Mouse (Mus musculus): ENCODE results near the gene Crlf1. TPM values are rescaled to one million over a fixed set of nuclear protein-coding genes. Genes with fewer than 3 reads are reported as not detected.

The Crlf1 gene
- polyA plus RNA-seq (2016; fragmentation: Nextera tagmentation; extraction: Ambion mirVana) = 1.8 and 3.2 TPM in 2 replicates

DNA sequence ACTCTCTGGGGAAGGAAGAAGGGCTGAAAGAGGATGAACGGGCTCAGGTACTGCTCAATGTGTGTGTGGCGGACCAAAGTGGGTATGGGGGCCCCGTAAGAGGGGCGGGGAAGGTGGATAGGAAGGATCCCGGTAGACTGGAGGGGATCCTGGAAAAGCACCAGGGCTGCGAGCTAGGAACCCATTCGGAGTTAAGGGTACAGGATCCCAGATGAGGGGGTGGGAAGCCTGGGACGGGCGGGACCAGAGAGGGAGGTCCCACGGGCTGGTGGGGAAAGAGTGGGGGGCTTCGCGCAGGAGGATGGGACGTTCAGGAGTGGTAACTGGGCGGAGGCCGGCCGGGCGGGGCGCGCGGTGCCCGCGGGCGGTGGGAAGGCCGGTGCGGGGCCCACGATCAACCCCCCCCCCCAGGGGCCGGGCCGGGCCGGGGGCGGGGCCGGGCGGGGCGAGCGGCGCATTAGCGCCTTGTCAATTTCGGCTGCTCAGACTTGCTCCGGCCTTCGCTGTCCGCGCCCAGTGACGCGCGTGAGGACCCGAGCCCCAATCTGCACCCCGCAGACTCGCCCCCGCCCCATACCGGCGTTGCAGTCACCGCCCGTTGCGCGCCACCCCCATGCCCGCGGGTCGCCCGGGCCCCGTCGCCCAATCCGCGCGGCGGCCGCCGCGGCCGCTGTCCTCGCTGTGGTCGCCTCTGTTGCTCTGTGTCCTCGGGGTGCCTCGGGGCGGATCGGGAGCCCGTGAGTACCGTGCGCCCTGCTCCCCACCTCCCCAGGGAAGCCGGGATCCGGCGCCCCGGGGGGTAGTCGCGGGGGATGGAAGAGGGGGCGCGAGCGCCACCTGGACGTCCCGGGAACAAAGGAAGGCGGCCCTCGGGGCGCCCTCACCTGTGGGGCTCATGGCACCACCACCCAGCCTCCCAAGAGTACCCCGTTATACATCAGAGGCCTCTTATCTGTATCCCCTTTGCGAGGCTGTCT, at the start of gene Crlf1:
Gene Crlf1, plus strand, starts transcription at position 495 of the 977 bp plus-strand sequence.
- H3K4me1 ChIP-seq = peaks cover 72% of the 10 kb centered on the region
- no peaks in the 10 kb centered on the region for H3K36me3 ChIP-seq
- H3K4me3 ChIP-seq = peak within 1 kb of the TSS; percentile 60
- no peaks in the 10 kb centered on the region for H3K9me3 ChIP-seq
- under 1% methylated on average over 82 of the region's 93 CpGs for WGBS
- no peak for DNase-seq (ENCODE audit: low spot score)
- H3K27me3 ChIP-seq (ENCODE audit: insufficient read depth, poor library complexity, severe bottlenecking) = peaks cover 100% of the 10 kb centered on the region
- H3K27ac ChIP-seq = peak within 1 kb of the TSS; percentile 62; the same call in 1 of the 2 replicates

DNA sequence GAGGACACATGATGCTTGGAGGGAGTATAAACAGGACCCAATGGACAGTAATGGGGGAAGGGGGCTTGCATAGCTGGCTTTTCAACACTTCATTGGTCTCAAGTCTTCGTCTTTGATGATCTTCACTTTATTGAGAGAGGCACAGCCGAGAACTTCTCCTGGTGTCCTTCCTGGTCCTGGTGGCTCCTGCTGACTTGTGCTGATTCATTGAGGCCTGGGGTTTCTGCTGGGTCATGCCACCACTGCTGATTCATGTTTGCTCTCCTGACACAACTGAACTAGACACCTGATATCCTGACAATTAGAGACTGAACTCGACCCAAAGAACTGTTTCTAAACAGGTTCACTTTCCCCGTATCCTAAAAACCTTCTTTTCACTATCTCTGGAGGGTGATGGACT, 49.6 kb upstream of the Crlf1 start:
- DNase-seq (ENCODE audit: low spot score) = no peak
- 72% methylated on average over 4 of the region's 4 CpGs for WGBS
- no peak overlapping the region for H3K4me3 ChIP-seq
- H3K36me3 ChIP-seq = no peaks in the 10 kb centered on the region
- no peaks in the 10 kb centered on the region for H3K9me3 ChIP-seq
- peaks cover 18% of the 10 kb centered on the region; the same call in 1 of the 2 replicates for H3K27me3 ChIP-seq (ENCODE audit: insufficient read depth, poor library complexity, severe bottlenecking)
- H3K4me1 ChIP-seq = peaks cover 26% of the 10 kb centered on the region
- no peak overlapping the region for H3K27ac ChIP-seq

DNA sequence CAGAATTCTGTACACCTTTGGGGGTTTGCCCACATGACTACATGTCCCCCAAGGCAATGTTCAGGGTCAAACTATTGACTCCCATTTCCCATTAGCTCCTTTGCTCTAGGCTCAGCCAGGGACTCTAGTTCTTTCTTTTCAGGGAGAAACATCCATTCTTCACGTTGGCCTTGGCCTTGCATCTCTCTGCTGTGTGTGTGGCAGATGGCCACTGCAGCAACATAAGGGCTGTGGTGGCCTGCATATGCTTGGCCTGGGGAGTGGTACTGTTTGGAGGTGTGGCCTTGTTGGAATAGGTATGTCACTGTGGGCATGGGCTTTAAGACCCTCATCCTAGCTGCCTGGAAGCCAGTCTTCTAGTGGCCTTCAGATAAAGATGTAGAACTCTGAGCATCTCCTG, 47.0 kb upstream of the Crlf1 start:
- WGBS = 66% methylated on average over 1 of the region's 1 CpGs
- Histone ChIP-seq H3K4me1 (peaks cover 21% of the 10 kb centered on the region), H3K27me3 (ENCODE audit: insufficient read depth, poor library complexity, severe bottlenecking) (peaks cover 34% of the 10 kb centered on the region), H3K27ac (no peak overlapping the region), H3K36me3 (peaks cover 8% of the 10 kb centered on the region; the same call in 1 of the 2 replicates), H3K9me3 (no peaks in the 10 kb centered on the region), H3K4me3 (no peak overlapping the region)
- DNase-seq (ENCODE audit: low spot score) = no peak

DNA sequence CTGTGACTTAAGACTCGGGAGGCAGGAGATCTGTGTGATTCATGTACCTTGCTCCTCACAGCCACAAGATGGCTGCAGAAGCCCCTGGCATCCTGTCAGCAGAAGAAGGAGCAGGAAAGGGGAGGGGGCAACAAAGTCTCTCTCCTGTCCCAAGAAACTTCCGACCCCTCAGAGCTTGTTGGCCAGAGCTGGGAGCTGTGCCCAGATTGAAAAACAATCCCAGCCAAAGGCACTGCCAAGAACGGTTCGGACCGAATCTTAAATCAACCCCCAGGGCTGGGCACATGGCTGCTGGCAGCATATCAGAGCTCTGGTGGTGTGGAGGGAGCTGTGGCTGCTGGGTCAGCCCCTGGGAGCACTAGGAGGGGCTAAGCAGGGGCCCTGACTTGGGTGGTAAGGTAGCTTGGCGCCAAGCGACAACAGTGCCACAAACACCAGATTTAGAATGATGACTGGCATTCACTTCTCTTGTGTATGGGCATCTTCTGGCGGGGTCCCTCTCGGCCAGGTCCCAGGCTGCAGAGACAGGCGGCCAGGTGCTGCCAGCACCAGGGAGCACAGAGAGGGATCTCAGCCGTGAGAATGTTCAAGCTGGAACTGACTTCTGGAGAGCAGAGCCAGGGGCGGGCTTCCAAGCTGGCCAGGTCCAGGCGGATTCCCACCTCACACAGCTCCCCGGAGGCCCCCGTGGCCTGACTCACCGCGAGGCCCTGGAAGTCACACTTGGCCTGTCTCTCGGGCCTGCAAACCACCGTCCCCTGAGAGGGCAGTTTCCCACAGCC, 45.1 kb upstream of the Crlf1 start:
- H3K4me1 ChIP-seq = peaks cover 34% of the 10 kb centered on the region
- peaks cover 51% of the 10 kb centered on the region for H3K27me3 ChIP-seq (ENCODE audit: insufficient read depth, poor library complexity, severe bottlenecking)
- no peak for DNase-seq (ENCODE audit: low spot score)
- no peak overlapping the region for H3K4me3 ChIP-seq
- H3K36me3 ChIP-seq = peaks cover 24% of the 10 kb centered on the region
- 66% methylated on average over 19 of the region's 19 CpGs for WGBS
- H3K9me3 ChIP-seq = no peaks in the 10 kb centered on the region
- H3K27ac ChIP-seq = 0 out of 2 replicates have a peak overlapping the region, but pooled peaks have one; percentile 31

DNA sequence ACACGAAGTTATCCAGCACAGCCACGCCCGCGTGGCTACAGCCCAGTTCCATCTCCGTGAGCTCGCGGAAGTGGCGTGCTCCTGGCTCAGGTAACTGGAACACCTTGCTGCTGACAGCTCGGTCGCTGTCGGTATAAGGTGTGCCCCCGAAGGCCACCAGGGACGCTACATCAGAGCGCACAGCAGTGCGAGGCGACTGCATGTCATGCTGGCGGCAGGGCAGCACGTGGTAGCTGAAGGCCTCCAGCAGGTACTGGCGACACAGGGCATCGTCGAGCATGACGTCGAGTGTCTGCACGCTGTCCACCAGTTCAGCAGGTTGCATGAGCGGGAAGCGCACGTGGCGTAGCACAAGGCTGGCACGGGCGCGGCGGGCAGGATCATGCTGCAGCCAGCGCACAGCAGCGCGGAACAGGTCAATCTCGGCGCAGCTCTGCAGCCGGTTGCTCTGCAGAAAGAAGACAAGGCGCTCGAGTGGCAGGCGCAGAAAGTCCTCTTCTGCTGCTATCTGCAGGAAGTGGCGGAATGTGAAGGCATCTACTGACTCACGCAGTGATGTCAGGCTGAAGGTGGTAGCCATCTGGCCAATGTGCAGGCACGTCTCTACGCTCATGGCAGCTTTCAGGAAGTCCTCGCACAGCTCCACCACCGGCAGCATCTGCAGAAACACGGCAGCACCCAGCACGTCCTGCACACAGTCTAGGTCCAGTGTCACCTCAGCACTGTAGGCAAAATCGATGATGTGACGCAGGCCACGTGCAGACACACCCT, 40.6 kb upstream of the Crlf1 start:
- Histone ChIP-seq H3K27me3 (ENCODE audit: insufficient read depth, poor library complexity, severe bottlenecking) (peaks cover 42% of the 10 kb centered on the region), H3K4me3 (0 out of 2 replicates have a peak overlapping the region, but pooled peaks have one; percentile 22), H3K36me3 (peaks cover 24% of the 10 kb centered on the region), H3K9me3 (no peaks in the 10 kb centered on the region), H3K4me1 (peaks cover 68% of the 10 kb centered on the region), H3K27ac (peak overlapping the region; percentile 87)
- DNase-seq (ENCODE audit: low spot score) = no peak
- WGBS = 37% methylated on average over 52 of the region's 52 CpGs

DNA sequence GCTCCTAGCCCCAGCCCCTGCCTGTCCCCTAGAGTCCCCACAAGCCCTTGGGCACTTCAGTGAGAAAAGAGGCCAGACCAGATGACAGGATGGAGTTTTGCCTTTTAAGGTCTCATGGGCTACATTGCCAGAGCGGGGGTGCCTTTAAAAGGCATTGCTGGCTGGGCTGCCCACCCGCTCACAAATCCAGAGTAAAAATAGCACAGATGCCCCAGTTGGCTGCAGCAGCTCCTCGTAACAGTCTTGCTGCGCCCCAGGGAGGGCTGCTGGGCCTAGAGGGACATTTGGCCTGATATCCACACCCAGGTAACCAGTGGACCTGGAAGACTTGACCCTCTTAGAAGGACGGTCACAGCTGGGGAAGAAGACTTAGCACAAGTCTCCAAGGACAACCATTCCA, 39.1 kb upstream of the Crlf1 start:
- peak overlapping the region; percentile 87 for H3K27ac ChIP-seq
- H3K9me3 ChIP-seq = no peaks in the 10 kb centered on the region
- no peak for DNase-seq (ENCODE audit: low spot score)
- H3K27me3 ChIP-seq (ENCODE audit: insufficient read depth, poor library complexity, severe bottlenecking) = peaks cover 33% of the 10 kb centered on the region
- peaks cover 67% of the 10 kb centered on the region for H3K4me1 ChIP-seq
- 55% methylated on average over 5 of the region's 5 CpGs for WGBS
- H3K36me3 ChIP-seq = peaks cover 24% of the 10 kb centered on the region
- peak overlapping the region; percentile 13; the same call in 1 of the 2 replicates for H3K4me3 ChIP-seq

DNA sequence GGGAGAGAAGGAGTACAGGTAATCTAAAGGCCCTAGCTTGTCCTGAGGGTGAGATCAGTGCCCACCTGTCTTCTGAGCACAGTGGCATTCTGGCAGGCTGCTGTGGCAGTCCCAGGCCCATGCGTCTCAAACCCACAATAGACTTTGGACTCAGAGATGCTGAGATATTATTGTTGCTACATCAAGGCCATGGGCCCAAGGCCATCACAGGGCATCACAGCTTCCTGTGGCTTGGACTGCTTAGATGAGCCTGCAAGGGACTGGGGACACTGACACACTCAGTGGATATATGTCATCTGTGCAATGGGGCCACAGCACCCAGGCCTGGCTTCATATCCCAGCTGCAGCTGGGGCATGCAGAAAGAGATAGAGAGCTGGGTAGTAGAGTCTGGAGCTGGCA, 36.0 kb upstream of the Crlf1 start:
- peak overlapping the region; percentile 30 for H3K27ac ChIP-seq
- peaks cover 8% of the 10 kb centered on the region for H3K27me3 ChIP-seq (ENCODE audit: insufficient read depth, poor library complexity, severe bottlenecking)
- H3K36me3 ChIP-seq = peaks cover 6% of the 10 kb centered on the region
- no peak overlapping the region for H3K4me3 ChIP-seq
- no peak for DNase-seq (ENCODE audit: low spot score)
- WGBS = 81% methylated on average over 1 of the region's 1 CpGs
- H3K9me3 ChIP-seq = no peaks in the 10 kb centered on the region
- H3K4me1 ChIP-seq = peaks cover 71% of the 10 kb centered on the region

DNA sequence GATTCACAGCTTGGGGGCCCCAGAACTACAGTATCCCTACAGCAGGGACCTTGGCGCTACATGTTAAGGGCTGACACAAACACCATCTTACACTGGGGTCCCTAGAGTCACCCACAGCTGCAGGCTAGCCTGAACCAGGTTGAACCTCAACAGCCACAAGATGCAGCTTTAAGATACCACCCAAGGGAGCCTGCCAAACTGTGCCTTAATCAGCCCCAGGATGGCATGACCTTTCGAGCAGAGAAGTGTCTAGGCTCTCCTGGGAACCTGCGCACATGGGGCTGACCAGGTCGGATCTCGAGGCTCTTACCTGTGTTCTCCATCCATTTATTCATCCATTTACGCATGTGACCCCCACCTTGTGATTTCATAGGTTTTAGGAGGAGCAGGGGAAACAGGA, 35.1 kb upstream of the Crlf1 start:
- 87% methylated on average over 6 of the region's 6 CpGs for WGBS
- peaks cover 64% of the 10 kb centered on the region for H3K4me1 ChIP-seq

DNA sequence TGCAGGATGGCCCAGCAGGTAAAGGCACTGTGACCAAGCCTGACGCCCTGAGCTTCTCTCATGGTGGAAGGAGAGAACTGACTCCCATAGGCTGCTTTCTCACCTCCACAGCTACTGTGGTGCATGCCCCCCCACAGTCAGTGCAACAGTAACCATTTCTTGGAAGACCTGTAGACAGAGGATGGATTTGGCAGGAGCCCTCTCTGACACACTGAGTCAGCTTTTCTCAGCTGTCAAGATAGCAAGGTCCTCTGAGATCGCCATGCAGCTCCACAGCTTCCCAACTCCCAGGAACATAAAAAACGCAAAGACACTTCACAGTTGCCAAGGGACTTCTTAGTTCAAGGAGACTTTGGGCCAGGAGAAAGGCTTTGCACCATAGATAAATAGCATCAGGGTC, 34.5 kb upstream of the Crlf1 start:
- Histone ChIP-seq H3K27me3 (ENCODE audit: insufficient read depth, poor library complexity, severe bottlenecking) (no peaks in the 10 kb centered on the region), H3K4me1 (peaks cover 61% of the 10 kb centered on the region), H3K4me3 (no peak overlapping the region), H3K27ac (0 out of 2 replicates have a peak overlapping the region, but pooled peaks have one; percentile 5), H3K9me3 (no peaks in the 10 kb centered on the region), H3K36me3 (no peaks in the 10 kb centered on the region)
- DNase-seq (ENCODE audit: low spot score) = no peak
- WGBS = 64% methylated on average over 3 of the region's 3 CpGs

More for the DNA sequence above, 35.1 kb upstream of the Crlf1 start:
- Histone ChIP-seq H3K9me3 (no peaks in the 10 kb centered on the region), H3K4me3 (no peak overlapping the region), H3K36me3 (no peaks in the 10 kb centered on the region), H3K27me3 (ENCODE audit: insufficient read depth, poor library complexity, severe bottlenecking) (no peaks in the 10 kb centered on the region), H3K27ac (0 out of 2 replicates have a peak overlapping the region, but pooled peaks have one; percentile 5)
- no peak for DNase-seq (ENCODE audit: low spot score)

DNA sequence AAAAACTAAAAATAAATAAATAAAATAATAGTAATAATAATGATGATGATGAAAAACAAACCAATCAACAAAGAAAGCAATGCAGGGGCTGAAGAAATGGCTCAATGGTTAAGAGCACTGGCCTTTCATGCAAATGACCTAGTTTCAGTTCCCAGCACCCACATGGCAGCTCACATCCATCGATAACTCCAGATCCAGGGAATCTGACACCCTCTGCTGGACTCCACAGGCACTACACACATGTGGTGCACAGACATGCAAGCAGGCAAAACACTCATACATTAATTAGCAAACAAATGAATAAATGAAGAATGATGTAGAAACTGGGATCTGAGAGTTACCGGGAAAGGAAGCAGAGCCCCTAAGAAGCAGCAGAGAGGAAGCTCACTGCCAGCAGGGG, 33.3 kb upstream of the Crlf1 start:
- H3K4me3 ChIP-seq = no peak overlapping the region
- H3K9me3 ChIP-seq = no peaks in the 10 kb centered on the region
- no peak for DNase-seq (ENCODE audit: low spot score)
- H3K36me3 ChIP-seq = no peaks in the 10 kb centered on the region
- 92% methylated on average over 2 of the region's 2 CpGs for WGBS
- H3K4me1 ChIP-seq = peaks cover 58% of the 10 kb centered on the region
- no peak overlapping the region for H3K27ac ChIP-seq
- H3K27me3 ChIP-seq (ENCODE audit: insufficient read depth, poor library complexity, severe bottlenecking) = no peaks in the 10 kb centered on the region

DNA sequence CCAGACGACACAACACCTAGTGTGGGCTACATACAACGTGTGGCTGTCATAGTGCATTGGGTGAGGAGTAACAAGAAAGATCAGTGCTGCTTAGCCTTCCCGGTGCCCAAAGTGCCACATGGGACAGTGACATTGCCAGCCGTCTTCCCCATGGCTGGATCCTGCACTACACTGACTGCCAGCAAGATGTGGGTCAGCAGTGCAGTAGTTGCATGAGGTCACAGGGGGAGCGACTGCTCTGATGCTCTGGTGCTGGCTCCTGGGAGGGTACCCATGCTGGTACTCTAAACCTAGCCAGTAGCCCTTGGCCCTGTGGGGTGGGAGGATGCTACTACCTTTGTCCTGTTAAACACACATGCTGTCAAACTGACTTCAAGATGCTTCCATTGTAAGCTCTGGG, 32.8 kb upstream of the Crlf1 start:
- 88% methylated on average over 5 of the region's 5 CpGs for WGBS
- Histone ChIP-seq H3K36me3 (no peaks in the 10 kb centered on the region), H3K27me3 (ENCODE audit: insufficient read depth, poor library complexity, severe bottlenecking) (no peaks in the 10 kb centered on the region), H3K27ac (peak overlapping the region; percentile 50; the same call in 1 of the 2 replicates), H3K9me3 (no peaks in the 10 kb centered on the region), H3K4me3 (no peak overlapping the region), H3K4me1 (peaks cover 56% of the 10 kb centered on the region)
- no peak for DNase-seq (ENCODE audit: low spot score)

DNA sequence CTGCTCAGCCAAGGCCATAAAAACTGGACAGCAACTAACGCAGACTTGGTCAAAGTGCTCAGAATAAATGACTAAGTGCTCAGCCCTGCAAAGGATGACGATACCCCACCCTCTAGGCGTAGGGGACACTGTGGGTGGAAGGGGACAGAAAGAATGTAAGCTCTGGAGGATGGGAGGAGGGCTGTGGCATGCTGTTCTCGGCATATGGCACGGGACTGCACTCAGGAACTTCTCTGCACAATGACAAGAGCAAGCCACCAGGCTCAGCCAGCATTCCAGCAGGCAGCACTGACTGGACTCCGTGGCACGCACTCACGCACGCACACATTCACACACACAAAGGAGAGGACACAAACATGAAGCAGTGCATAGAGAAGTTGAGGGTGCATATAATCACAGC, 32.4 kb upstream of the Crlf1 start:
- Histone ChIP-seq H3K4me3 (no peak overlapping the region), H3K9me3 (no peaks in the 10 kb centered on the region), H3K27ac (peak overlapping the region; percentile 50; the same call in 1 of the 2 replicates), H3K27me3 (ENCODE audit: insufficient read depth, poor library complexity, severe bottlenecking) (no peaks in the 10 kb centered on the region), H3K36me3 (no peaks in the 10 kb centered on the region), H3K4me1 (peaks cover 52% of the 10 kb centered on the region)
- WGBS = 63% methylated on average over 9 of the region's 9 CpGs
- DNase-seq (ENCODE audit: low spot score) = no peak

Data from heart, embryonic 10.5 days (tissue).